Mouse (Mus musculus) kidney, embryonic 15.5 days (tissue): ENCODE results near the gene Rhebl1. TPM values are rescaled to one million over a fixed set of nuclear protein-coding genes. Genes with fewer than 3 reads are reported as not detected.

Experiments
- ATAC-seq: fragments of 200-750 bp; cut with Nextera tagmentation; replicated peaks from 2 replicates; pipeline ENCODE4 v1.8.0; 2017; ENCODE audit warnings: moderate TSS enrichment; ENCODE audit not compliant: low FRiP score
- H3K27ac ChIP-seq: fragments of 300-500 bp; sonication (generic); 2 replicates; pipeline ENCODE4 v1.5.1; 2015; ENCODE audit warnings: mild to moderate bottlenecking, inconsistent platforms
- H3K27me3 ChIP-seq: fragments of 300-500 bp; sonication (generic); 2 replicates; pipeline ENCODE4 v1.6.1; 2015; ENCODE audit warnings: inconsistent platforms
- H3K36me3 ChIP-seq: fragments of 300-500 bp; sonication (generic); 2 replicates; pipeline ENCODE4 v1.6.1; 2015; ENCODE audit warnings: inconsistent platforms
- H3K4me1 ChIP-seq: fragments of 300-500 bp; sonication (generic); 2 replicates; pipeline ENCODE4 v1.6.1; 2015; ENCODE audit warnings: inconsistent platforms
- H3K4me2 ChIP-seq: fragments of 300-500 bp; sonication (generic); 2 replicates; pipeline ENCODE4 v1.6.1; 2015; ENCODE audit warnings: moderate library complexity, mild to moderate bottlenecking, inconsistent platforms
- H3K4me3 ChIP-seq: fragments of 300-500 bp; sonication (generic); replicated peaks from 2 replicates; pipeline ENCODE4 v1.5.1; 2015; ENCODE audit warnings: mild to moderate bottlenecking, inconsistent platforms
- H3K9ac ChIP-seq: fragments of 300-500 bp; sonication (generic); 2 replicates; pipeline ENCODE4 v1.6.1; 2015; ENCODE audit warnings: mild to moderate bottlenecking, inconsistent platforms
- H3K9me3 ChIP-seq: fragments of 300-500 bp; sonication (generic); replicated peaks from 2 replicates; pipeline ENCODE4 v1.6.1; 2016; ENCODE audit warnings: inconsistent platforms
- WGBS: fragments of 180-500 bp; shearing (Covaris S2); methylation state at CpG from one replicate; pipeline ENCODE4 v1.1.7; 2015; ENCODE audit warnings: mixed read lengths; 5-methylcytosine and 5-hydroxymethylcytosine counted together
- polyA plus RNA-seq: library from polyadenylated mRNA; unstranded; fragments of >200 nt; fragmentation: Nextera tagmentation; extraction: Ambion mirVana; gene quantifications from 2 replicates; pipeline ENCODE4 v1.2.1, GENCODE M21; 2015

Gene Rhebl1
- polyA plus RNA-seq, 1 experiment from 2014 or later, result 20.5 TPM

DNA sequence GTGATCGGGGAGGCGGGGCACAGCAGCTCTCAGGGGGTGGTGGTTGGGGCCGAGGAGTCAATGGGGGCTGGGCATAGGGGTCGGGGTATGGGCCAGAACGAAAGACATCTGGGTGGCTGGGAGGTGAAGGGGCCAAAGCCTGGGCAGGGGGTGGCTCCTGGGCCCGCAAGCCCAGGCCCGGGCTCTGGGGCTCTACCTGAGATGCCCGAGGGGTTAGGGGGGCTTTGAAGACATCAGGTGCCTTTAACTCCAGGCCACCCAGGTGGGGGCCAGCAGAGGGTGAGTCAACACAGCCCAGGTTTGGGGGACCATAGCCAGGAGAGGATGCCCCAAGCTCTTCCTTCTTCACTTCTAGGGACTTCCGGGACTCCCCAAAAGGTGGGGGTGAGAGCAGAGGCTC, 41.6 kb downstream of the Rhebl1 start:
- Histone ChIP-seq H3K27me3 (no peaks in the 10 kb centered on the region), H3K4me3 (no peak overlapping the region), H3K4me1 (no peaks in the 10 kb centered on the region), H3K4me2 (no peak overlapping the region), H3K27ac (no peak overlapping the region), H3K9ac (no peak overlapping the region), H3K36me3 (peaks cover 100% of the 10 kb centered on the region), H3K9me3 (no peaks in the 10 kb centered on the region)
- WGBS, result 88% methylated on average over 9 of the region's 9 CpGs
- peak; percentile 13; the same call in 1 of the 2 replicates for ATAC-seq

DNA sequence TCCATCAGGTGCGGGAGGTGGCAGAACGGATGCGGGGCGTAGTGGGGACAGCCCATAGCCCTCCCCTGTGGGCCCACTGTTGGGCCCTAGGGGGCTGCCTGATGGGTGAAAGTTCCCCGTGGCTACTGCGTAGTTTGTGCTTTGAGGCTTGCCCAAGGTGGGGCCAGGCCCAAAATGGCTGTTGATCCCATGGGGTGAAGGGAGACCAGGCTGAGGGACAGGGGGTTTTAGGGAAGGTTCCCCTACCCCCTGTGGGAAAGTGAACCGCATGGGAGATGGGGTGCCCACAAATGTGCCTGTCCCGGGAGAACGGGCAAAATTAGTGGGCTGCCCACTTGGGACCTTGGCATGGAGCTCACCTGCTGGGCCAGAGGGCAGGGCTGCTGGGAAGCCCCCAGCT, 42.3 kb downstream of the Rhebl1 start:
- Histone ChIP-seq H3K36me3 (peaks cover 100% of the 10 kb centered on the region), H3K4me1 (no peaks in the 10 kb centered on the region), H3K27ac (no peak overlapping the region), H3K9me3 (no peaks in the 10 kb centered on the region), H3K4me3 (no peak overlapping the region), H3K27me3 (no peaks in the 10 kb centered on the region), H3K4me2 (no peak overlapping the region), H3K9ac (no peak overlapping the region)
- 95% methylated on average over 9 of the region's 9 CpGs for WGBS
- no peak for ATAC-seq

DNA sequence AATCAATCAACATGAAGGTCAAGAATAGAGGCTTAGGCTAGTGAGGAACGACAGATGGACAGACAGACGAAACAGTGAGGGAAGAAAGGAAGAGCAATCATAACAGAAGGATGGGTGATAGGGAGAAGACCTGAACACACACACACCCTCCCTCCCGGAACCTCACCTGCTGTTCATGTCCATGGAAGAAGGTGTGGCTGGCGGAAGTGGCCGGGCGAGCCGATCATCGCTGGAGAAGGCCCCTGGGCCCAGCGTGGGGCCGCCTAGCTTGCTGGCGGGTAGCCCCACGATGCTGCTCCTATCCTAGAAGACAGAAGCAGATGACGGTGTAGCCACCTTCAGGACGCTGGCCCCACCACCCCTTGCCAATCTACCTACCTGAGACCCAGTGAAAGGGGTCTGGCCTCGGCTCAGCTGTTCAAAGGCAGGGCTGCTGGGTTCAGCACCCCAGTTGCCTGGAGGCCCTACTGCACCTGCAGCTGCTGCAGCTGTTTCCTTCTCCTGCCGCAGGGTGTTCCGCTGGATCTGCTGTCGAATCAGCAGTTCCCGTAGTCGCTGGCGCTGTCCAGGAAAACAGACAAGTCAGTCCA, 43.0 kb downstream of the Rhebl1 start:
- Histone ChIP-seq H3K9ac (no peak overlapping the region), H3K9me3 (no peaks in the 10 kb centered on the region), H3K27me3 (no peaks in the 10 kb centered on the region), H3K36me3 (peaks cover 100% of the 10 kb centered on the region), H3K4me2 (no peak overlapping the region), H3K4me1 (no peaks in the 10 kb centered on the region), H3K27ac (no peak overlapping the region), H3K4me3 (no peak overlapping the region)
- no peak for ATAC-seq
- 91% methylated on average over 21 of the region's 21 CpGs for WGBS

DNA sequence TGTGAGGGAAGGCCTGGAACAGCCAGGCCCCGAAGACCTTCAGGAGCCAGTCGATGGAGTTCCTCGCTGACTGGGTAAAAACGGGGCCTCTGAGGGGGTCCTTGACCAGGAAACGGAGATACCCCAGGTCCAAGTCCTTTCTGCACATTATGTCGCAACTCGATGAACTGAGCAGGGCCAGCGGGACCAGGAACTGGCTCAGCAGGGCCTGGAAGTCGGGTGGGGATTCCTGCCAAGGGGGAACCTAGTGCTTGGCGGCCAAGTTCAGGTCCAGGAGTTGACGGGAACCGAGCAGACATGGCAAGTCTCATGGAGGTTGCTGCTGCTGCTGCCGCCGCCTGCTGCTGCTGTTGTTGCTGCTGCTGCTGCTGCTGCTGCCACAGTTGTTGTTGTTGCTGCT, 43.7 kb downstream of the Rhebl1 start:
- no peak overlapping the region for H3K4me2 ChIP-seq
- no peaks in the 10 kb centered on the region for H3K4me1 ChIP-seq
- peaks cover 100% of the 10 kb centered on the region for H3K36me3 ChIP-seq
- H3K27ac ChIP-seq, result no peak overlapping the region
- H3K9ac ChIP-seq, result no peak overlapping the region
- no peaks in the 10 kb centered on the region for H3K27me3 ChIP-seq
- no peaks in the 10 kb centered on the region for H3K9me3 ChIP-seq
- no peak for ATAC-seq
- 93% methylated on average over 14 of the region's 14 CpGs for WGBS
- H3K4me3 ChIP-seq, result no peak overlapping the region

DNA sequence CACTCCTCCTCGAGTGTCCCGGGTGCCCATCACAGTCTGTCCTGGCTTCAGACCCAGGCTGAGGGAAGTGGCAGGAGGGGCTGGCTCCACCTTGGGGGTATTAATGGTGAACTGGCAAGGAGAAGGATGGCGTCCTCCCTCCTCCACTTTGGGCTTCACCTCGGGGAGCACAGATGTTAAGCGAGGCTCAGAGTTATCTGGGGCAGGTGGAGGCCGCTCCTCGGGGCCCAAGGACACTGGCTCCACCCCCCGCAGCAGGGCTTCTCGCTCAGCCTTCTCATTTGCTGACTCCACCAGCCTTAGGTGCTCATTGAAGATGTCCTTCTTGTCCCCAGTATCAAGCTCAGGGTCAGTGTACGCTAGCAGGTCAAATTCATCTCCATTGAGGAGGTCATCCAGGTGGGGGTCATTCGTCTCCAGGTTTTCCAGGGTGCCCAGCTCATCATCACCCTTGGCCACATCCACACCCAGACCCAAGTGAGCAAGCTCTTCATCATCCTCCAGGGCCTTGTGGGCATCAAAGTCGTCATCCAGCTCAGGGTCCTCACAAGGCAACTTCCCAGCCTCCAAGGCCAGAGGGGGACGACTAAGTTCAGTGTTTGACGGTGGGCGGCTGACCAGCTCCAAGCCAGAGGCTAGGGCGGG, 44.3 kb downstream of the Rhebl1 start:
- no peak for ATAC-seq
- 87% methylated on average over 16 of the region's 16 CpGs for WGBS

DNA sequence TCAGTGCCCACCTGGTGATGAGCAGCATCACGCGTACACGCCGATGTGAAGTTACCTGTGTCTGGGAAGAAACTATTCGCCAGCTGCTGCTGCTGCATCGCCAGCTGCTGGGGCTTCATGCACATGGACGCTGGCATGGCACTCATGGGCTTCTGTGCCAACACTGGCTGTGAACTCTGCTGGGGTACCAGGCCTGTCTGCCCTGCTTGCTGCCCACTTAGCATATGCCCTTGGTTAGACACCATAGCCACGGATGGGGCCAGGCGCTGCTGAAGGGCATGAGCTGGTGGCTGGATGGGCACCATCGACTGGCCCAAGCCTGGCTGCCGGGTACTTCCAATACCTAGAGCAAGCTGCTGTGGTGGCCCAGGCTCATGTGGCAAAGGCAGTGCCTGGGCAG, 45.2 kb downstream of the Rhebl1 start:
- Histone ChIP-seq H3K36me3 (peaks cover 100% of the 10 kb centered on the region), H3K9me3 (no peaks in the 10 kb centered on the region), H3K4me3 (no peak overlapping the region), H3K9ac (no peak overlapping the region), H3K27me3 (no peaks in the 10 kb centered on the region), H3K4me1 (no peaks in the 10 kb centered on the region), H3K27ac (no peak overlapping the region), H3K4me2 (no peak overlapping the region)
- no peak for ATAC-seq
- 96% methylated on average over 11 of the region's 11 CpGs for WGBS

More for the DNA sequence above, 44.3 kb downstream of the Rhebl1 start:
- Histone ChIP-seq H3K4me3 (no peak overlapping the region), H3K4me2 (no peak overlapping the region), H3K4me1 (no peaks in the 10 kb centered on the region), H3K9me3 (no peaks in the 10 kb centered on the region), H3K9ac (no peak overlapping the region), H3K27me3 (no peaks in the 10 kb centered on the region), H3K27ac (no peak overlapping the region), H3K36me3 (peaks cover 100% of the 10 kb centered on the region)

DNA sequence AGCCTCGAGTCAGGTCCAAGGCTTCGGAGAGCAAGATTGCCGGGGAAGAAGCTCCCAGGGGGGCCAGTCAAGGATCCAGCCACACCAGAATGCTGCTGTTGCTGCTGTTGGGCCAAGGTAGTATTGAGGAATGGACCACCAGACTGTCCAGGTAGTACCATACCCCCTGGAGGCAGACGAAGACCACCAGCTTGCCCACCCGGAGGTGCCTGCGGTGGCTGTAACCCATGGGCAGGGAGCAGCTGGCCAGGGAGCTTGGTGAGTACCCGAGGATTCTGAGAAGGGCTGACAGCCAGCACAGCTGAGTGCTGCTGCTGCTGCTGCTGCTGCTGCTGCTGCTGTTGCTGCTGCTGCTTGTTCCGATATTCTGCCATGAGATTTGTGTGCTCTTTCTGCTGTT, 48.2 kb downstream of the Rhebl1 start:
- 88% methylated on average over 8 of the region's 8 CpGs for WGBS

DNA sequence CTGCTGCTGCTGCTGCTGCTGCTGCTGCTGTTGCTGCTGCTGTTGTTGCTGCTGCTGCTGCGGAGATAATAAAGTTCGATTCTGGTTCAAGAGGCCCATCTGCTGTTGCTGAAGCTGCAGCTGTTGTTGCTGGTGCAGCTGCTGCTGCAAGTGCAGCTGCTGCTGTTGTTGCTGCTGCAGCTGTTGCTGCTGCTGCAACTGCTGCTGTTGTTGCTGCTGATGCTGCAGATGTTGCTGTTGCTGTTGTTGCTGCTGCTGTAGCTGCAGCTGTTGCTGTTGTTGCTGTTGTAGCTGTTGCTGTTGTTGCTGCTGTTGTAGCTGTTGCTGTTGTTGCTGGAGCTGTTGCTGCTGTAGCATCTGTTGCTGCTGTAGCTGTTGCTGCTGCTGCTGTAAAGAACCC, 49.2 kb downstream of the Rhebl1 start:
- Histone ChIP-seq H3K27ac (no peak overlapping the region), H3K36me3 (peaks cover 100% of the 10 kb centered on the region), H3K4me3 (no peak overlapping the region), H3K9ac (no peak overlapping the region), H3K27me3 (no peaks in the 10 kb centered on the region), H3K4me1 (no peaks in the 10 kb centered on the region), H3K4me2 (no peak overlapping the region), H3K9me3 (no peaks in the 10 kb centered on the region)
- 91% methylated on average over 2 of the region's 2 CpGs for WGBS
- ATAC-seq, result no peak

More for the DNA sequence above, 48.2 kb downstream of the Rhebl1 start:
- no peaks in the 10 kb centered on the region for H3K9me3 ChIP-seq
- H3K4me3 ChIP-seq, result no peak overlapping the region
- no peak for ATAC-seq
- H3K27ac ChIP-seq, result no peak overlapping the region
- no peaks in the 10 kb centered on the region for H3K27me3 ChIP-seq
- H3K4me2 ChIP-seq, result no peak overlapping the region
- H3K36me3 ChIP-seq, result peaks cover 100% of the 10 kb centered on the region
- H3K4me1 ChIP-seq, result no peaks in the 10 kb centered on the region
- no peak overlapping the region for H3K9ac ChIP-seq

DNA sequence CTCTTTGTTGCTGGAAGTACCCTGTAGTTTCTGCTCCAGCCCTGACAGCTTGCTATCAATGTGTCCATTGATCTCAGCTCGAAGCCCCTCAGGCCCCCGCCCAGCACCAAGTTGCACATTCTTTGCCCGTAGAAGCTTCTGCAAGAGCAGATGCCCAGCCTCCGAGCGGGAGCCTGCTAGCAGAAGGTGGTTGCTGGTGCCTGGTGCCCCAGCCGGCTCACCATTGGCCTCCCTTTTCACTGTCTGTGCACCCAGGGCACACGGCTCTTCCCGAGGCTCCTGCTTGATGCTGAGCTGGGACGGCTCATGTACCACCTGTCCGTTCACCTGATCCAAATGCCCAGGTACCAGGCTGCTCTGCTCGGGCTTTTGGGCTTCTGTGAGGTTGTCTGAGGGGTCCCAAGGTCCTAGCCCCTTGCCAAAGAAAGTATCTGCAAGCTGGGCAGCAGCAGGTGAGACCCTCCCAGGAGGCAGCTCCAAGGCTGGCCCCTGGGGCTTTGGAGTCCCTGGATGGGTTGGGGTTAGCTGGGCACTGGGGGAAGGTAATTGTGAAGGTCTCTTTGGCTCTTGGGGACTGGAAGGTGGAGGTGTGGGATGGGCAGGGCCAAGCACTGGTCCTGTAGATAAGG, 50.6 kb downstream of the Rhebl1 start:
- 93% methylated on average over 11 of the region's 11 CpGs for WGBS
- Histone ChIP-seq H3K9ac (no peak overlapping the region), H3K4me3 (no peak overlapping the region), H3K9me3 (no peaks in the 10 kb centered on the region), H3K36me3 (peaks cover 100% of the 10 kb centered on the region), H3K4me1 (no peaks in the 10 kb centered on the region), H3K27ac (no peak overlapping the region), H3K27me3 (no peaks in the 10 kb centered on the region), H3K4me2 (no peak overlapping the region)
- ATAC-seq, result no peak

DNA sequence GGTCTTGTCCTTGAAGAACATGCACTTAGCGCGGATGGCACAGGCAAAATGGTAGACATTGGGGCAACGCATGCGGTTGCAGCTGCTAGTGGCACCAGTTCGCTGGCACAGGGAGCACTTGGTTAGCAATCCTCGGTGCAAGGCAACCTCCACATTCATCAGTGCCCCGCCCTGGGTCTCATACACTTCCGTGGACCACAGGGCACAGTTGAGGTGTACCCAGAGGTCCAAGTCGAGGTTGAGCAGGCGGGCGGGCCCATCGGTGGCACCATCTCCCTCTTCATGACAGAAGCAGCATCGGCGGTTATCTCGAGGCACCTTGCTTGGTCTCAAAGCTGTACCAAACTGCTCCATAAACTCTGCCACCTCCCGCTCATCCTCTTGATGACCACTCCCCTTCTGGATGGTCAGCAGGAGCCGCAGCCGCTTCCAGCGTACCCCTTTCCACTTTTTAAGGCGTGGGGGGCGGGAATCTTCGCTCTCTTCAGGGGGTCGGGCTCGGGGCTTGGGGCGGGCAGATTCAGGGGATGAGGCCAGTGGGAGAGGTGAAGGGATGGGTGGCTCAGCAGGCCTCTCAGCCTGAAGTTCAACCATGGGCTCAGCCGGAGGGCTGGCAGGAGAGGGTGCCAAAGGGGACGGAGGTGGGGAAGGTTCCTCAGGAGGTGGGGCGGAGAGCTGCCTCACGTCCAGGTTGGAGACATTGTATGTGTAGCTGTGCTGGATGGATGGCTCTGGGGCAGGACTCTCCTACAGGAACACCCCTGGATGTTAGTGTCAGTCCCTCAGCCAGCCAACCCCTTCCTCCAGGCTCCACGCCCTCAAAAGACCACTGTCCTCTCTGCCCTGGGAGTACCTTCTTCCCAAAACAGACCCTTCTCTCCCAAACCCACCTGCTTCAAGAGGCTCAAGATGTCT, 54.4 kb downstream of the Rhebl1 start:
- H3K36me3 ChIP-seq, result peaks cover 100% of the 10 kb centered on the region
- no peak for ATAC-seq
- no peaks in the 10 kb centered on the region for H3K4me1 ChIP-seq
- no peak overlapping the region for H3K4me3 ChIP-seq
- no peaks in the 10 kb centered on the region for H3K9me3 ChIP-seq
- H3K27me3 ChIP-seq, result no peaks in the 10 kb centered on the region
- WGBS, result 93% methylated on average over 30 of the region's 30 CpGs
- no peak overlapping the region for H3K27ac ChIP-seq
- no peak overlapping the region for H3K4me2 ChIP-seq
- H3K9ac ChIP-seq, result no peak overlapping the region

DNA sequence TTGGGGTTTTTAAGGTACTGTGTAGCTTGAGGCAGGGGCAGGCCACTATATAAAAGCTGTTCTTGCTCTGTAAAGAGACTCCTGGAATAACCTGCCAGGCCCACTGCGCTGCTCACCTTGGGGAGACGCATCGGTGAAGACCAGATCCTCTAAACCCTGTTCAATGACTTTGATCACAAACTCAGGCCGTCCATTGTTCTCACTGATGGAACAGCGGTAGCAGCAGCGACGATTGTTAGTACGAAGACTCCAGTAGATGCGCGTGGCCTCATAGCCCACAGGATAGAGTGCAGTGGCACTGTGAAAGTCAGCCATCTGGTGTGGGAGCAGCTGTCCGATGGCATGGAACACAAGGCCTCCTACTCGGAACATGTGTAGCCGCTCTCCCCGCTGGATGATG, 55.2 kb downstream of the Rhebl1 start:
- H3K4me2 ChIP-seq, result no peak overlapping the region
- H3K4me3 ChIP-seq, result no peak overlapping the region
- WGBS, result 93% methylated on average over 14 of the region's 14 CpGs
- no peak overlapping the region for H3K9ac ChIP-seq
- H3K4me1 ChIP-seq, result no peaks in the 10 kb centered on the region
- H3K27me3 ChIP-seq, result no peaks in the 10 kb centered on the region
- no peak for ATAC-seq
- H3K9me3 ChIP-seq, result no peaks in the 10 kb centered on the region
- peaks cover 100% of the 10 kb centered on the region for H3K36me3 ChIP-seq
- H3K27ac ChIP-seq, result no peak overlapping the region

DNA sequence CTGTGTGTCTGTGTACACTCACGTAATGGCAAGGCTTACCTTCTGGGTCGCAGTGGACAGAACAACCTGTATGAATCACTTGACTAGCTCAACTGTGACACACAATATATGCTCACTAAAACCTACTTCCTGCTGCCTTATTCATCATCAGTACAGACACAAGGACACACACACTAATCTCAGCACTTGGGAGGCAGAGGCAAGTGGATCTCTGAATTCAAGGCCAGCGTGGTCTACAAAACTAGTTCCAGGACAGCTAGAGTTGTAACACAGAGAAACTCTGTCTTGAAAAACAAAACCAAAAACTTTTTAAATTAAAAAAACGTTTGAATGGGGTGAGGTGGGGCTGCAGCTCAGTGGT, 56.6 kb downstream of the Rhebl1 start:
- H3K4me1 ChIP-seq, result peaks cover 9% of the 10 kb centered on the region
- no peak overlapping the region for H3K4me2 ChIP-seq
- WGBS, result 74% methylated on average over 4 of the region's 4 CpGs

More for the DNA sequence above, 56.6 kb downstream of the Rhebl1 start:
- Histone ChIP-seq H3K36me3 (peaks cover 98% of the 10 kb centered on the region), H3K4me3 (no peak overlapping the region), H3K9me3 (no peaks in the 10 kb centered on the region), H3K9ac (no peak overlapping the region), H3K27ac (no peak overlapping the region), H3K27me3 (no peaks in the 10 kb centered on the region)
- ATAC-seq, result no peak
